In the genomic region with DNA sequence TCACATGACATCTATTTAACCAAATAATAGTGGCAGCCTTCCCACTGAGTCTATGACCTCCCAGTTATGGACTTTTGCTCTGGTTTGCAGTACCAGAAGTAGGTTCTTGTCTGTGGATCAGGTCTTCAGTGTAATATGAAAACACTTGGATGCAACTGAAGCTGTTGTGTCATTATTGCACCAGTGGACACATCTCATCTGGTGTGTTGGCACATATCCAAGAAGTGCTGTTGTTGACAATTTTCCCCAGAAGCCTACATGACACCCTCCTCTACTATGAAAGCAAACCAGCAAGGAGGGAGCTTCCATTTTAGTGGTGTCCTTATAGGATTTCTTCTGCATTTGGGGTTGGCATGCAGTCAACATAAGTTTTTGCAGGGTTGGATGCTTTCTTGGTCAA, we compare ENCODE assay signal across 18 mouse cellular contexts.
DNase-seq lines count a peak whose midpoint lies in the region; ATAC-seq and TF ChIP-seq lines count a peak whose summit lies in the region.
"Had no signal": no experiment of that assay in that cellular context is flagged by ENCODE, and none has a peak within 500 bp of the region (broad histone marks: within the 10 kb centered on the region; RNA-seq: fewer than 3 reads in every experiment).

No protein-coding gene starts in this region.

- no peak for TF ChIP-seq EP300 in lung, postnatal 0 days (IDR thresholded peaks at IDR 0.05)

- H3K27ac ChIP-seq in heart, embryonic 11.5 days (ENCODE audit: low read depth, low read length) = no peak overlapping the region
- H3K27ac ChIP-seq in lung, postnatal 0 days (ENCODE audit: low read length) = no peak overlapping the region
- H3K27ac ChIP-seq: embryonic facial prominence, embryonic 15.5 days; limb, embryonic 12.5 days; liver, embryonic 13.5 days; macrophage; midbrain, embryonic 10.5 days had no signal

- ATAC-seq in heart, embryonic 11.5 days (replicated peaks; ENCODE audit: insufficient number of reproducible peaks, low FRiP score, low TSS enrichment) = no peak
- peak; percentile 44 for ATAC-seq in lung, postnatal 0 days
- ATAC-seq: hindbrain, embryonic 16.5 days; intestine, embryonic 16.5 days had no signal

- no peak overlapping the region for H3K9ac ChIP-seq in heart, embryonic 11.5 days (ENCODE audit: low read depth, low read length)
- no peak overlapping the region for H3K9ac ChIP-seq in lung, postnatal 0 days (replicated peaks; ENCODE audit: low read depth)
- H3K9ac ChIP-seq: embryonic facial prominence, embryonic 15.5 days; limb, embryonic 12.5 days; liver, embryonic 13.5 days had no signal

- H3K4me1 ChIP-seq in heart, embryonic 11.5 days (ENCODE audit: control insufficient read depth, insufficient read depth, low read length) = no peaks in the 10 kb centered on the region
- H3K4me1 ChIP-seq in lung, postnatal 0 days (ENCODE audit: insufficient read depth, low read depth, low read length) = no peaks in the 10 kb centered on the region
- H3K4me1 ChIP-seq: embryonic facial prominence, embryonic 15.5 days; limb, embryonic 12.5 days; liver, embryonic 13.5 days; midbrain, embryonic 10.5 days had no signal

- intact Hi-C loops in left cerebral cortex, postnatal 36 days (cut with DNase I) = no loop called here

- no peaks in the 10 kb centered on the region for H3K36me3 ChIP-seq in heart, embryonic 11.5 days (ENCODE audit: control insufficient read depth, insufficient read depth, low read length)
- no peaks in the 10 kb centered on the region for H3K36me3 ChIP-seq in lung, postnatal 0 days (ENCODE audit: insufficient read depth, low read length)
- H3K36me3 ChIP-seq: embryonic facial prominence, embryonic 15.5 days; limb, embryonic 12.5 days; liver, embryonic 13.5 days; midbrain, embryonic 10.5 days had no signal

- no peak overlapping the region for H3K4me2 ChIP-seq in heart, embryonic 11.5 days
- no peak overlapping the region for H3K4me2 ChIP-seq in lung, postnatal 0 days (replicated peaks; ENCODE audit: low read depth, low read length)
- H3K4me2 ChIP-seq: embryonic facial prominence, embryonic 15.5 days; limb, embryonic 12.5 days; liver, embryonic 13.5 days had no signal

- DNase-seq in heart, adult 8-10 months (ENCODE audit: low spot score) = peak; percentile 9
- peak; percentile 61 for DNase-seq in adipocyte (ENCODE audit: low spot score)
- peak; percentile 8 to 35 for DNase-seq in heart, adult 9 months (ENCODE audit: low spot score in 2 of 2)
- peak; percentile 55 for DNase-seq in lung, postnatal 0 days (ENCODE audit: low spot score)
- no peak for DNase-seq in Muller cell, postnatal 12 days (ENCODE audit: inconsistent ontology term)
- DNase-seq in left cerebral cortex, postnatal 36 days (ENCODE audit: low spot score in 2 of 2) = no peak
- DNase-seq: adrenal gland, adult 8-10 months; cerebellum, postnatal 36 days; kidney, postnatal 36 days; liver, embryonic 13.5 days; right cerebral cortex, postnatal 4 days had no signal

- H3K4me3 ChIP-seq in heart, embryonic 11.5 days (ENCODE audit: low read depth, low read length) = no peak overlapping the region
- no peak overlapping the region for H3K4me3 ChIP-seq in lung, postnatal 0 days (ENCODE audit: low read depth, low read length)
- H3K4me3 ChIP-seq: embryonic facial prominence, embryonic 15.5 days; limb, embryonic 12.5 days; liver, embryonic 13.5 days; midbrain, embryonic 10.5 days had no signal

- no peak for TF ChIP-seq CTCF in lung, postnatal 0 days (IDR thresholded peaks at IDR 0.05)

- H3K27me3 ChIP-seq in heart, embryonic 11.5 days (ENCODE audit: control insufficient read depth, insufficient read depth, low read length) = no peaks in the 10 kb centered on the region
- H3K27me3 ChIP-seq in lung, postnatal 0 days (replicated peaks; ENCODE audit: insufficient read depth, low read length) = no peaks in the 10 kb centered on the region
- H3K27me3 ChIP-seq: embryonic facial prominence, embryonic 15.5 days; limb, embryonic 12.5 days; liver, embryonic 13.5 days had no signal

- no peaks in the 10 kb centered on the region for H3K9me3 ChIP-seq in heart, embryonic 11.5 days (replicated peaks; ENCODE audit: control insufficient read depth, low read length)
- no peaks in the 10 kb centered on the region for H3K9me3 ChIP-seq in lung, postnatal 0 days (ENCODE audit: low read length)
- H3K9me3 ChIP-seq: embryonic facial prominence, embryonic 15.5 days; limb, embryonic 12.5 days; liver, embryonic 13.5 days; midbrain, embryonic 10.5 days had no signal

Comparison
In these comparisons a context has a peak if more than half of its experiments do, and no peak if none do; other contexts are left out.
1. DNase-seq: peak in heart, adult 8-10 months (single experiment), adipocyte (single experiment), heart, adult 9 months (2 of 2) and lung, postnatal 0 days (single experiment); none in Muller cell, postnatal 12 days (single experiment) and left cerebral cortex, postnatal 36 days (0 of 2).